34 mouse cellular contexts compared by ENCODE assay signal in genomic region chr9:99531865-99532264, GRCm38 (mm10).
"Had no signal": no experiment of that assay in that cellular context is flagged by ENCODE, and none has a peak within 500 bp of the region (broad histone marks: within the 10 kb centered on the region; RNA-seq: fewer than 3 reads in every experiment).

No protein-coding gene starts in this region.

- H3K27ac ChIP-seq: heart, embryonic 10.5 days; heart, embryonic 13.5 days; heart, embryonic 15.5 days; hindbrain, embryonic 10.5 days; hindbrain, embryonic 12.5 days; hindbrain, embryonic 13.5 days; hindbrain, embryonic 15.5 days; hindbrain, postnatal 0 days; intestine, embryonic 15.5 days; kidney, embryonic 15.5 days; kidney, postnatal 0 days; layer of hippocampus, adult 2 months; left cerebral cortex, adult 2 months had no signal

- DNase-seq: heart, postnatal 10 days; heart, postnatal 14 days; heart, postnatal 36 days; heart, postnatal 4 days; kidney, adult 11 months; kidney, adult 18-20 months; kidney, adult 2 months; kidney, adult 8-10 months; kidney, adult 9 months; kidney, postnatal 10 days; kidney, postnatal 14 days; kidney, postnatal 25 days; kidney, postnatal 36 days; kidney, postnatal 4 days; layer of hippocampus, adult 9-11 months; layer of hippocampus, postnatal 36 days had no signal

- H3K4me3 ChIP-seq: heart, embryonic 10.5 days; heart, embryonic 12.5 days; heart, embryonic 13.5 days; heart, embryonic 15.5 days; hindbrain, embryonic 10.5 days; hindbrain, embryonic 12.5 days; hindbrain, embryonic 13.5 days; hindbrain, embryonic 15.5 days; intestine, embryonic 15.5 days; kidney, embryonic 15.5 days; layer of hippocampus, adult 2 months; left cerebral cortex, adult 2 months had no signal

- H3K4me2 ChIP-seq: heart, embryonic 11.5 days; heart, embryonic 12.5 days; heart, embryonic 13.5 days; heart, embryonic 15.5 days; hindbrain, embryonic 12.5 days; hindbrain, embryonic 13.5 days; hindbrain, embryonic 15.5 days; intestine, embryonic 15.5 days; kidney, embryonic 15.5 days had no signal

- H3K4me1 ChIP-seq: heart, embryonic 10.5 days; heart, embryonic 12.5 days; heart, embryonic 13.5 days; heart, embryonic 15.5 days; hindbrain, embryonic 10.5 days; hindbrain, embryonic 12.5 days; hindbrain, embryonic 13.5 days; hindbrain, embryonic 15.5 days; intestine, embryonic 15.5 days; kidney, embryonic 15.5 days had no signal

- H3K9me3 ChIP-seq: heart, embryonic 10.5 days; heart, embryonic 12.5 days; heart, embryonic 13.5 days; heart, embryonic 15.5 days; hindbrain, embryonic 10.5 days; hindbrain, embryonic 12.5 days; hindbrain, embryonic 13.5 days; hindbrain, embryonic 15.5 days; intestine, embryonic 15.5 days; kidney, embryonic 15.5 days had no signal

- H3K27me3 ChIP-seq: heart, embryonic 12.5 days; heart, embryonic 13.5 days; heart, embryonic 15.5 days; hindbrain, embryonic 12.5 days; hindbrain, embryonic 13.5 days; hindbrain, embryonic 15.5 days; intestine, embryonic 15.5 days; kidney, embryonic 15.5 days had no signal

- ATAC-seq: hindbrain, embryonic 16.5 days; hindbrain, postnatal 0 days; inflammation-experienced regulatory T-cells, adult 6 months; intestine, embryonic 15.5 days; intestine, postnatal 0 days had no signal

- H3K9ac ChIP-seq: heart, embryonic 12.5 days; heart, embryonic 13.5 days; heart, embryonic 15.5 days; hindbrain, embryonic 12.5 days; hindbrain, embryonic 13.5 days; hindbrain, embryonic 15.5 days; intestine, embryonic 15.5 days; kidney, embryonic 15.5 days had no signal
